Mouse (Mus musculus): ENCODE data around the gene Dhx38. TPM values are rescaled to one million over a fixed set of nuclear protein-coding genes. Genes with fewer than 3 reads are reported as not detected.

Dhx38 gene
- 13.6 and 27.3 TPM in 2 replicates for polyA plus RNA-seq (2011; ENCODE audit: insufficient read depth, insufficient read length, low replicate concordance, missing spikeins)

- TF ChIP-seq CTCF (IDR thresholded peaks at IDR 0.05; ENCODE audit: control insufficient read depth, insufficient read depth, low read length) (no peak), POLR2A (IDR thresholded peaks at IDR 0.05; ENCODE audit: borderline replicate concordance, control insufficient read depth, low read depth, low read length) (peak; percentile 45; the same call in 1 of the 2 replicates)
- peak within 1 kb of the TSS; percentile 90 for H3K4me3 ChIP-seq (replicated peaks; ENCODE audit: control insufficient read depth, low read depth, low read length)
- WGBS: under 1% methylated on average over 52 of the region's 52 CpGs
- peaks cover 2% of the 10 kb centered on the region; the same call in 1 of the 2 replicates for H3K4me1 ChIP-seq (ENCODE audit: control insufficient read depth, insufficient read depth, low read length)
- peak within 1 kb of the TSS; percentile 96 for H3K27ac ChIP-seq (ENCODE audit: control insufficient read depth, insufficient read depth, low read depth, low read length, poor library complexity)
Measured at GRCm38 (mm10) chr8:109565498-109566333, at the start of gene Dhx38, which contains the start of gene Txnl4b. Gene Dhx38, minus strand, starts transcription at chr8:109565861. Gene Txnl4b, plus strand, starts transcription at chr8:109565892.

GRCm38 (mm10) chr8:109614243-109615210, 48.9 kb upstream of the Dhx38 start, which contains the start of gene Pkd1l3:
Gene Pkd1l3, plus strand, starts transcription at chr8:109614517.
- no peak for TF ChIP-seq POLR2A (IDR thresholded peaks at IDR 0.05; ENCODE audit: borderline replicate concordance, control insufficient read depth, low read depth, low read length)
- TF ChIP-seq CTCF (IDR thresholded peaks at IDR 0.05; ENCODE audit: control insufficient read depth, insufficient read depth, low read length): no peak
- Histone ChIP-seq H3K4me3 (replicated peaks; ENCODE audit: control insufficient read depth, low read depth, low read length) (peak within 1 kb of the TSS; percentile 57), H3K4me1 (ENCODE audit: control insufficient read depth, insufficient read depth, low read length) (no peaks in the 10 kb centered on the region; the same call in 1 of the 2 replicates), H3K27ac (ENCODE audit: control insufficient read depth, insufficient read depth, low read depth, low read length, poor library complexity) (peak within 1 kb of the TSS; percentile 19; the same call in 1 of the 2 replicates)
- WGBS: 16% methylated on average over 27 of the region's 27 CpGs

GRCm38 (mm10) chr8:109609153-109609502, 43.5 kb upstream of the Dhx38 start:
- Histone ChIP-seq H3K4me1 (ENCODE audit: control insufficient read depth, insufficient read depth, low read length) (peaks cover 2% of the 10 kb centered on the region; the same call in 1 of the 2 replicates), H3K4me3 (replicated peaks; ENCODE audit: control insufficient read depth, low read depth, low read length) (peak overlapping the region; percentile 43), H3K27ac (ENCODE audit: control insufficient read depth, insufficient read depth, low read depth, low read length, poor library complexity) (peak overlapping the region; percentile 93; the same call in 1 of the 2 replicates)
- WGBS: 11% methylated on average over 5 of the region's 5 CpGs
- TF ChIP-seq POLR2A (IDR thresholded peaks at IDR 0.05; ENCODE audit: borderline replicate concordance, control insufficient read depth, low read depth, low read length): no peak
- no peak for TF ChIP-seq CTCF (IDR thresholded peaks at IDR 0.05; ENCODE audit: control insufficient read depth, insufficient read depth, low read length)

- WGBS: under 1% methylated on average over 42 of the region's 42 CpGs
Measured at GRCm38 (mm10) chr8:109608271-109609152, 42.9 kb upstream of the Dhx38 start, which contains the start of gene Dhodh. Gene Dhodh, minus strand, starts transcription at chr8:109608673.

GRCm38 (mm10) chr8:109607650-109608049, 42.0 kb upstream of the Dhx38 start:
- Histone ChIP-seq H3K27ac (ENCODE audit: control insufficient read depth, insufficient read depth, low read depth, low read length, poor library complexity) (no peak overlapping the region), H3K4me1 (ENCODE audit: control insufficient read depth, insufficient read depth, low read length) (peaks cover 2% of the 10 kb centered on the region; the same call in 1 of the 2 replicates)
- WGBS: 10% methylated on average over 12 of the region's 12 CpGs

More at GRCm38 (mm10) chr8:109608271-109609152, 42.9 kb upstream of the Dhx38 start, which contains the start of gene Dhodh:
- TF ChIP-seq POLR2A (IDR thresholded peaks at IDR 0.05; ENCODE audit: borderline replicate concordance, control insufficient read depth, low read depth, low read length) (peak; percentile 93; the same call in 1 of the 2 replicates), CTCF (IDR thresholded peaks at IDR 0.05; ENCODE audit: control insufficient read depth, insufficient read depth, low read length) (peak; percentile 9; the same call in 1 of the 2 replicates)
- H3K4me3 ChIP-seq (replicated peaks; ENCODE audit: control insufficient read depth, low read depth, low read length): peak within 1 kb of the TSS; percentile 80
- H3K4me1 ChIP-seq (ENCODE audit: control insufficient read depth, insufficient read depth, low read length): peaks cover 2% of the 10 kb centered on the region; the same call in 1 of the 2 replicates
- H3K27ac ChIP-seq (ENCODE audit: control insufficient read depth, insufficient read depth, low read depth, low read length, poor library complexity): peak within 1 kb of the TSS; percentile 93

GRCm38 (mm10) chr8:109606725-109607124, 41.1 kb upstream of the Dhx38 start:
- Histone ChIP-seq H3K4me1 (ENCODE audit: control insufficient read depth, insufficient read depth, low read length) (peaks cover 2% of the 10 kb centered on the region; the same call in 1 of the 2 replicates), H3K4me3 (replicated peaks; ENCODE audit: control insufficient read depth, low read depth, low read length) (no peak overlapping the region), H3K27ac (ENCODE audit: control insufficient read depth, insufficient read depth, low read depth, low read length, poor library complexity) (no peak overlapping the region)
- TF ChIP-seq POLR2A (IDR thresholded peaks at IDR 0.05; ENCODE audit: borderline replicate concordance, control insufficient read depth, low read depth, low read length) (no peak), CTCF (IDR thresholded peaks at IDR 0.05; ENCODE audit: control insufficient read depth, insufficient read depth, low read length) (no peak)
- 56% methylated on average over 2 of the region's 2 CpGs for WGBS

More at GRCm38 (mm10) chr8:109607650-109608049, 42.0 kb upstream of the Dhx38 start:
- peak overlapping the region; percentile 80 for H3K4me3 ChIP-seq (replicated peaks; ENCODE audit: control insufficient read depth, low read depth, low read length)
- no peak for TF ChIP-seq CTCF (IDR thresholded peaks at IDR 0.05; ENCODE audit: control insufficient read depth, insufficient read depth, low read length)
- no peak for TF ChIP-seq POLR2A (IDR thresholded peaks at IDR 0.05; ENCODE audit: borderline replicate concordance, control insufficient read depth, low read depth, low read length)

GRCm38 (mm10) chr8:109595854-109596253, 30.2 kb upstream of the Dhx38 start:
- Histone ChIP-seq H3K4me3 (replicated peaks; ENCODE audit: control insufficient read depth, low read depth, low read length) (no peak overlapping the region), H3K4me1 (ENCODE audit: control insufficient read depth, insufficient read depth, low read length) (peaks cover 2% of the 10 kb centered on the region; the same call in 1 of the 2 replicates), H3K27ac (ENCODE audit: control insufficient read depth, insufficient read depth, low read depth, low read length, poor library complexity) (no peak overlapping the region)
- WGBS: 40% methylated on average over 8 of the region's 8 CpGs
- peak; percentile 94 for TF ChIP-seq CTCF (IDR thresholded peaks at IDR 0.05; ENCODE audit: control insufficient read depth, insufficient read depth, low read length)
- TF ChIP-seq POLR2A (IDR thresholded peaks at IDR 0.05; ENCODE audit: borderline replicate concordance, control insufficient read depth, low read depth, low read length): no peak
